Mouse (Mus musculus): ENCODE measurements around the gene Rad54l. TPM values are rescaled to one million over a fixed set of nuclear protein-coding genes. Genes with fewer than 3 reads are reported as not detected.

Rad54l gene
- polyA plus RNA-seq (2014; fragmentation: Nextera tagmentation; extraction: Ambion mirVana) = 24.3 and 29.1 TPM in 2 replicates

GRCm38 (mm10) chr4:116123602-116124519, at the start of gene Rad54l, which contains the start of gene Pomgnt1:
Rad54l (minus strand) TSS chr4:116123690.
Pomgnt1 (plus strand) TSS chr4:116123840.
- Histone ChIP-seq H3K9me3 (replicated peaks; ENCODE audit: control insufficient read depth, low read length) (no peaks in the 10 kb centered on the region), H3K4me2 (peak within 1 kb of the TSS; percentile 80), H3K36me3 (ENCODE audit: control insufficient read depth, insufficient read depth, low read length) (no peaks in the 10 kb centered on the region), H3K4me3 (ENCODE audit: low read depth, low read length) (peak within 1 kb of the TSS; percentile 65), H3K9ac (ENCODE audit: low read depth, low read length) (peak within 1 kb of the TSS; percentile 71), H3K27ac (ENCODE audit: low read depth, low read length) (peak within 1 kb of the TSS; percentile 71; the same call in 1 of the 2 replicates), H3K4me1 (ENCODE audit: control insufficient read depth, insufficient read depth, low read length) (0 out of 2 replicates have a peak, but pooled peaks cover 5% of the 10 kb centered on the region), H3K27me3 (ENCODE audit: control insufficient read depth, insufficient read depth, low read length) (no peaks in the 10 kb centered on the region)
- 8% methylated on average over 24 of the region's 24 CpGs for WGBS (ENCODE audit: insufficient replicate concordance)
- peak; percentile 92 for ATAC-seq (replicated peaks; ENCODE audit: insufficient number of reproducible peaks, low FRiP score, low TSS enrichment)

GRCm38 (mm10) chr4:116173072-116173471, 49.6 kb upstream of the Rad54l start, which contains the start of the genes 1700042G07Rik and Gm49337:
1700042G07Rik (plus strand) TSS chr4:116173372.
Gm49337 (plus strand) TSS chr4:116173384.
- 85% methylated on average over 6 of the region's 6 CpGs for WGBS (ENCODE audit: insufficient replicate concordance)
- H3K9me3 ChIP-seq (replicated peaks; ENCODE audit: control insufficient read depth, low read length) = no peaks in the 10 kb centered on the region
- no peak within 1 kb of the TSS for H3K4me3 ChIP-seq (ENCODE audit: low read depth, low read length)
- ATAC-seq (replicated peaks; ENCODE audit: insufficient number of reproducible peaks, low FRiP score, low TSS enrichment) = no peak
- H3K4me2 ChIP-seq = no peak within 1 kb of the TSS
- H3K9ac ChIP-seq (ENCODE audit: low read depth, low read length) = no peak within 1 kb of the TSS
- no peaks in the 10 kb centered on the region for H3K27me3 ChIP-seq (ENCODE audit: control insufficient read depth, insufficient read depth, low read length)
- peak within 1 kb of the TSS; percentile 86 for H3K27ac ChIP-seq (ENCODE audit: low read depth, low read length)
- H3K4me1 ChIP-seq (ENCODE audit: control insufficient read depth, insufficient read depth, low read length) = peaks cover 34% of the 10 kb centered on the region
- H3K36me3 ChIP-seq (ENCODE audit: control insufficient read depth, insufficient read depth, low read length) = no peaks in the 10 kb centered on the region

GRCm38 (mm10) chr4:116169353-116169672, 45.8 kb upstream of the Rad54l start:
- Histone ChIP-seq H3K9me3 (replicated peaks; ENCODE audit: control insufficient read depth, low read length) (no peaks in the 10 kb centered on the region), H3K27me3 (ENCODE audit: control insufficient read depth, insufficient read depth, low read length) (no peaks in the 10 kb centered on the region), H3K4me1 (ENCODE audit: control insufficient read depth, insufficient read depth, low read length) (peaks cover 4% of the 10 kb centered on the region), H3K4me2 (no peak overlapping the region), H3K4me3 (ENCODE audit: low read depth, low read length) (no peak overlapping the region), H3K36me3 (ENCODE audit: control insufficient read depth, insufficient read depth, low read length) (no peaks in the 10 kb centered on the region), H3K9ac (ENCODE audit: low read depth, low read length) (no peak overlapping the region), H3K27ac (ENCODE audit: low read depth, low read length) (no peak overlapping the region)
- no peak for ATAC-seq (replicated peaks; ENCODE audit: insufficient number of reproducible peaks, low FRiP score, low TSS enrichment)
- 70% methylated on average over 3 of the region's 3 CpGs for WGBS (ENCODE audit: insufficient replicate concordance)

GRCm38 (mm10) chr4:116168617-116169352, 45.3 kb upstream of the Rad54l start:
- 70% methylated on average over 8 of the region's 8 CpGs for WGBS (ENCODE audit: insufficient replicate concordance)
- no peaks in the 10 kb centered on the region for H3K27me3 ChIP-seq (ENCODE audit: control insufficient read depth, insufficient read depth, low read length)
- no peak overlapping the region for H3K4me3 ChIP-seq (ENCODE audit: low read depth, low read length)
- ATAC-seq (replicated peaks; ENCODE audit: insufficient number of reproducible peaks, low FRiP score, low TSS enrichment) = no peak
- no peaks in the 10 kb centered on the region; the same call in 1 of the 2 replicates for H3K4me1 ChIP-seq (ENCODE audit: control insufficient read depth, insufficient read depth, low read length)
- H3K9ac ChIP-seq (ENCODE audit: low read depth, low read length) = no peak overlapping the region
- no peaks in the 10 kb centered on the region for H3K36me3 ChIP-seq (ENCODE audit: control insufficient read depth, insufficient read depth, low read length)
- no peak overlapping the region for H3K4me2 ChIP-seq
- no peak overlapping the region for H3K27ac ChIP-seq (ENCODE audit: low read depth, low read length)
- H3K9me3 ChIP-seq (replicated peaks; ENCODE audit: control insufficient read depth, low read length) = no peaks in the 10 kb centered on the region

GRCm38 (mm10) chr4:116167404-116167803, 43.9 kb upstream of the Rad54l start, which contains the start of gene Tspan1:
Tspan1 (minus strand) TSS chr4:116167601.
- Histone ChIP-seq H3K27me3 (ENCODE audit: control insufficient read depth, insufficient read depth, low read length) (no peaks in the 10 kb centered on the region), H3K9me3 (replicated peaks; ENCODE audit: control insufficient read depth, low read length) (no peaks in the 10 kb centered on the region), H3K27ac (ENCODE audit: low read depth, low read length) (no peak within 1 kb of the TSS), H3K36me3 (ENCODE audit: control insufficient read depth, insufficient read depth, low read length) (no peaks in the 10 kb centered on the region), H3K4me3 (ENCODE audit: low read depth, low read length) (no peak within 1 kb of the TSS), H3K4me1 (ENCODE audit: control insufficient read depth, insufficient read depth, low read length) (no peaks in the 10 kb centered on the region), H3K9ac (ENCODE audit: low read depth, low read length) (no peak within 1 kb of the TSS), H3K4me2 (no peak within 1 kb of the TSS)
- no peak for ATAC-seq (replicated peaks; ENCODE audit: insufficient number of reproducible peaks, low FRiP score, low TSS enrichment)
- WGBS (ENCODE audit: insufficient replicate concordance) = 23% methylated on average over 7 of the region's 7 CpGs

- Histone ChIP-seq H3K4me1 (ENCODE audit: control insufficient read depth, insufficient read depth, low read length) (no peaks in the 10 kb centered on the region), H3K27me3 (ENCODE audit: control insufficient read depth, insufficient read depth, low read length) (no peaks in the 10 kb centered on the region), H3K9ac (ENCODE audit: low read depth, low read length) (no peak overlapping the region), H3K4me2 (no peak overlapping the region), H3K36me3 (ENCODE audit: control insufficient read depth, insufficient read depth, low read length) (no peaks in the 10 kb centered on the region), H3K9me3 (replicated peaks; ENCODE audit: control insufficient read depth, low read length) (no peaks in the 10 kb centered on the region), H3K4me3 (ENCODE audit: low read depth, low read length) (no peak overlapping the region), H3K27ac (ENCODE audit: low read depth, low read length) (no peak overlapping the region)
- WGBS (ENCODE audit: insufficient replicate concordance) = 61% methylated on average over 8 of the region's 8 CpGs
- ATAC-seq (replicated peaks; ENCODE audit: insufficient number of reproducible peaks, low FRiP score, low TSS enrichment) = no peak
Observed at GRCm38 (mm10) chr4:116165708-116166407, 42.4 kb upstream of the Rad54l start.

- no peak overlapping the region for H3K27ac ChIP-seq (ENCODE audit: low read depth, low read length)
- no peaks in the 10 kb centered on the region for H3K36me3 ChIP-seq (ENCODE audit: control insufficient read depth, insufficient read depth, low read length)
- H3K4me2 ChIP-seq = no peak overlapping the region
- no peak for ATAC-seq (replicated peaks; ENCODE audit: insufficient number of reproducible peaks, low FRiP score, low TSS enrichment)
- H3K9me3 ChIP-seq (replicated peaks; ENCODE audit: control insufficient read depth, low read length) = no peaks in the 10 kb centered on the region
- no peaks in the 10 kb centered on the region for H3K27me3 ChIP-seq (ENCODE audit: control insufficient read depth, insufficient read depth, low read length)
- 0 out of 2 replicates have a peak, but pooled peaks cover 4% of the 10 kb centered on the region for H3K4me1 ChIP-seq (ENCODE audit: control insufficient read depth, insufficient read depth, low read length)
- WGBS (ENCODE audit: insufficient replicate concordance) = 88% methylated on average over 2 of the region's 2 CpGs
- H3K9ac ChIP-seq (ENCODE audit: low read depth, low read length) = no peak overlapping the region
- no peak overlapping the region for H3K4me3 ChIP-seq (ENCODE audit: low read depth, low read length)
Observed at GRCm38 (mm10) chr4:116164759-116165554, 41.5 kb upstream of the Rad54l start.

Measured in heart, embryonic 11.5 days (tissue).